In the genomic region with DNA sequence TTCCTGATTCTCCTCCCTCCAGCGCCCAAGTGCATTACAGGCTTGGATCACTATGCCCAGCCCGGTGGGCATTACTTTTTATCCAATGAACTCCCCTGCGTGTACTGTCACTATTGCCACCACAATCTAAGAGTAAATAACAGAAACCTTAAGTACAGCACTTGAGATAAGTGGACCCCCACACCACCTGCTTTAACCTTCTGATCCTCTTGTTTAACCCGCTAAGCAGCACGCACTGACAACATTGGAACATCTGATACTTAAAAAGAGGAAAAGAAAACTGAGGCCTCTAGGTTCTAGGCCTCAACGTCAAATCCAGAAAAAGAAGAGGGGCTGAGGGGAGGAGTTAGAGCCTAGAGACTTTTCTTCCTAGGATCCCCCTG, we compare ENCODE assay signal across 9 mouse cellular contexts. TPM values are rescaled to one million over a fixed set of nuclear protein-coding genes. Genes with fewer than 3 reads are reported as not detected.
A peak's percentile ranks its signal among the peaks of the same experiment; 100 is the strongest.
DNase-seq lines count a peak whose midpoint lies in the region; ATAC-seq lines count a peak whose summit lies in the region.
"Had no signal": no experiment of that assay in that cellular context is flagged by ENCODE, and none has a peak within 500 bp of the region (broad histone marks: within the 10 kb centered on the region; RNA-seq: fewer than 3 reads in every experiment).

No protein-coding gene starts in this region.

- H3K9ac ChIP-seq in kidney, embryonic 16.5 days (replicated peaks; ENCODE audit: low read length) = peak overlapping the region; percentile 74
- peak overlapping the region; percentile 76 for H3K9ac ChIP-seq in embryonic facial prominence, embryonic 15.5 days
- peak overlapping the region; percentile 69 for H3K9ac ChIP-seq in limb, embryonic 12.5 days (replicated peaks)
- H3K9ac ChIP-seq in neural tube, embryonic 11.5 days (ENCODE audit: low read length) = peak overlapping the region; percentile 65

- no peaks in the 10 kb centered on the region for H3K9me3 ChIP-seq in kidney, embryonic 16.5 days (ENCODE audit: low read length)
- H3K9me3 ChIP-seq in embryonic facial prominence, embryonic 15.5 days (replicated peaks) = no peaks in the 10 kb centered on the region
- H3K9me3 ChIP-seq in limb, embryonic 12.5 days = no peaks in the 10 kb centered on the region
- H3K9me3 ChIP-seq in neural tube, embryonic 11.5 days (ENCODE audit: control insufficient read depth, low read length) = no peaks in the 10 kb centered on the region

- DNase-seq in kidney, adult 9 months = no peak
- DNase-seq in neural tube, embryonic 11.5 days (ENCODE audit: low spot score) = no peak
- no peak for DNase-seq in gastrocnemius, postnatal 10 days
- no peak for DNase-seq in left cerebral cortex, adult 8-10 months (ENCODE audit: low spot score in 2 of 2)
- DNase-seq in adrenal gland, postnatal 25 days = no peak

- WGBS in kidney, embryonic 16.5 days = 16% methylated on average over 6 of the region's 6 CpGs
- WGBS in embryonic facial prominence, embryonic 15.5 days = 12% methylated on average over 6 of the region's 6 CpGs
- 27% methylated on average over 6 of the region's 6 CpGs for WGBS in limb, embryonic 12.5 days
- WGBS in neural tube, embryonic 11.5 days = 28% methylated on average over 6 of the region's 6 CpGs

- peak overlapping the region; percentile 92 for H3K27ac ChIP-seq in kidney, embryonic 16.5 days (ENCODE audit: low read length)
- H3K27ac ChIP-seq in embryonic facial prominence, embryonic 15.5 days (replicated peaks) = peak overlapping the region; percentile 92
- peak overlapping the region; percentile 91 for H3K27ac ChIP-seq in limb, embryonic 12.5 days
- H3K27ac ChIP-seq in neural tube, embryonic 11.5 days (ENCODE audit: low read depth, low read length) = peak overlapping the region; percentile 49; the same call in 1 of the 2 replicates

- H3K4me1 ChIP-seq in kidney, embryonic 16.5 days (ENCODE audit: insufficient read depth, low read length) = peaks cover 20% of the 10 kb centered on the region
- peaks cover 17% of the 10 kb centered on the region for H3K4me1 ChIP-seq in embryonic facial prominence, embryonic 15.5 days
- peaks cover 15% of the 10 kb centered on the region for H3K4me1 ChIP-seq in limb, embryonic 12.5 days (replicated peaks)
- peaks cover 3% of the 10 kb centered on the region; the same call in 1 of the 2 replicates for H3K4me1 ChIP-seq in neural tube, embryonic 11.5 days (ENCODE audit: control insufficient read depth, insufficient read depth, low read length)

- no peaks in the 10 kb centered on the region for H3K27me3 ChIP-seq in kidney, embryonic 16.5 days (ENCODE audit: insufficient read depth, low read length)
- H3K27me3 ChIP-seq in embryonic facial prominence, embryonic 15.5 days = no peaks in the 10 kb centered on the region
- H3K27me3 ChIP-seq in limb, embryonic 12.5 days = no peaks in the 10 kb centered on the region
- no peaks in the 10 kb centered on the region for H3K27me3 ChIP-seq in neural tube, embryonic 11.5 days (ENCODE audit: control insufficient read depth, insufficient read depth, low read length)

- H3K4me2 ChIP-seq in kidney, embryonic 16.5 days (replicated peaks; ENCODE audit: low read depth, low read length) = peak overlapping the region; percentile 77
- peak overlapping the region; percentile 49 for H3K4me2 ChIP-seq in embryonic facial prominence, embryonic 15.5 days (replicated peaks)
- peak overlapping the region; percentile 73 for H3K4me2 ChIP-seq in limb, embryonic 12.5 days
- H3K4me2 ChIP-seq in neural tube, embryonic 11.5 days (ENCODE audit: low read depth) = peak overlapping the region; percentile 56

- peak overlapping the region; percentile 88 for H3K4me3 ChIP-seq in kidney, embryonic 16.5 days (ENCODE audit: low read length)
- peak overlapping the region; percentile 84 for H3K4me3 ChIP-seq in embryonic facial prominence, embryonic 15.5 days (replicated peaks)
- peak overlapping the region; percentile 73 for H3K4me3 ChIP-seq in limb, embryonic 12.5 days (replicated peaks)
- H3K4me3 ChIP-seq in neural tube, embryonic 11.5 days (ENCODE audit: low read depth, low read length) = peak overlapping the region; percentile 66

- ATAC-seq in kidney, embryonic 16.5 days (ENCODE audit: low FRiP score, low TSS enrichment) = no peak
- no peak for ATAC-seq in embryonic facial prominence, embryonic 15.5 days (ENCODE audit: insufficient number of reproducible peaks, low FRiP score, low TSS enrichment, low read depth)
- peak; percentile 17; the same call in 1 of the 2 replicates for ATAC-seq in limb, embryonic 12.5 days (ENCODE audit: insufficient number of reproducible peaks, insufficient read depth, low FRiP score, low TSS enrichment, low read depth)
- no peak for ATAC-seq in neural tube, embryonic 11.5 days (ENCODE audit: insufficient read depth, low FRiP score, low TSS enrichment)

- H3K36me3 ChIP-seq in kidney, embryonic 16.5 days (ENCODE audit: insufficient read depth, low read length) = peaks cover 25% of the 10 kb centered on the region
- H3K36me3 ChIP-seq in embryonic facial prominence, embryonic 15.5 days = peaks cover 28% of the 10 kb centered on the region
- H3K36me3 ChIP-seq in limb, embryonic 12.5 days = peaks cover 26% of the 10 kb centered on the region
- peaks cover 11% of the 10 kb centered on the region for H3K36me3 ChIP-seq in neural tube, embryonic 11.5 days (ENCODE audit: control insufficient read depth, insufficient read depth, low read length)

RNA-seq across cellular contexts. Expression of gene Zfyve19, which starts 0.5 kb away (rescaled TPM):
- polyA plus RNA-seq in kidney, embryonic 16.5 days (2015; fragmentation: Nextera tagmentation; extraction: Ambion mirVana) = 64.1 and 67.2 TPM in 2 replicates
- 54.1 and 61.4 TPM in 2 replicates for polyA plus RNA-seq in embryonic facial prominence, embryonic 15.5 days (2015; fragmentation: Nextera tagmentation; extraction: Ambion mirVana)
- polyA plus RNA-seq in limb, embryonic 12.5 days (2016; fragmentation: Nextera tagmentation; extraction: Ambion mirVana) = 52.5 and 56.7 TPM in 2 replicates
- polyA plus RNA-seq in neural tube, embryonic 11.5 days (2014; fragmentation: Nextera tagmentation; extraction: Ambion mirVana) = 43.0 and 52.5 TPM in 2 replicates
- 10 to 100 TPM; 13.6 to 21.8 TPM for total RNA-seq in gastrocnemius, postnatal 10 days (2021)
- 10 to 100 TPM; 29.3 to 44.8 (median 35.4) TPM for total RNA-seq in left cerebral cortex, adult 8-10 months (2022)
- 42.3 and 45.0 TPM in 2 replicates for total RNA-seq in adrenal gland, postnatal 25 days (2021)

RNA-seq across cellular contexts. Expression of gene Dnajc17, which starts 0.6 kb away (rescaled TPM):
- polyA plus RNA-seq in kidney, embryonic 16.5 days (2015; fragmentation: Nextera tagmentation; extraction: Ambion mirVana) = 21.0 and 21.6 TPM in 2 replicates
- 19.0 and 21.7 TPM in 2 replicates for polyA plus RNA-seq in embryonic facial prominence, embryonic 15.5 days (2015; fragmentation: Nextera tagmentation; extraction: Ambion mirVana)
- polyA plus RNA-seq in limb, embryonic 12.5 days (2016; fragmentation: Nextera tagmentation; extraction: Ambion mirVana) = 29.2 and 29.6 TPM in 2 replicates
- 19.4 and 20.3 TPM in 2 replicates for polyA plus RNA-seq in neural tube, embryonic 11.5 days (2014; fragmentation: Nextera tagmentation; extraction: Ambion mirVana)
- 10 to 100 TPM; 11.8 to 11.9 TPM for total RNA-seq in gastrocnemius, postnatal 10 days (2021)
- total RNA-seq in left cerebral cortex, adult 8-10 months (2022) = 10 to 100 TPM; 15.9 to 21.6 (median 19.1) TPM
- 18.0 and 18.4 TPM in 2 replicates for total RNA-seq in adrenal gland, postnatal 25 days (2021)

RNA-seq across cellular contexts. Expression of gene Ppp1r14d, which starts 21.8 kb away (rescaled TPM):
- 1.0 and 1.2 TPM in 2 replicates for polyA plus RNA-seq in kidney, embryonic 16.5 days (2015; fragmentation: Nextera tagmentation; extraction: Ambion mirVana)
- 0.36 and 0.37 TPM in 2 replicates for polyA plus RNA-seq in embryonic facial prominence, embryonic 15.5 days (2015; fragmentation: Nextera tagmentation; extraction: Ambion mirVana)
- not detected in 2 replicates for polyA plus RNA-seq in limb, embryonic 12.5 days (2016; fragmentation: Nextera tagmentation; extraction: Ambion mirVana)
- not detected in 2 replicates for polyA plus RNA-seq in neural tube, embryonic 11.5 days (2014; fragmentation: Nextera tagmentation; extraction: Ambion mirVana)
- total RNA-seq in gastrocnemius, postnatal 10 days (2021) = not detected
- not detected for total RNA-seq in left cerebral cortex, adult 8-10 months (2022)
- not detected in 2 replicates for total RNA-seq in adrenal gland, postnatal 25 days (2021)
- total RNA-seq: adrenal gland, adult 18-20 months had no signal

RNA-seq across cellular contexts. Expression of gene Spint1, which starts 29.2 kb away (rescaled TPM):
- polyA plus RNA-seq in kidney, embryonic 16.5 days (2015; fragmentation: Nextera tagmentation; extraction: Ambion mirVana) = 48.9 and 49.4 TPM in 2 replicates
- 29.8 and 33.0 TPM in 2 replicates for polyA plus RNA-seq in embryonic facial prominence, embryonic 15.5 days (2015; fragmentation: Nextera tagmentation; extraction: Ambion mirVana)
- 7.8 and 9.3 TPM in 2 replicates for polyA plus RNA-seq in limb, embryonic 12.5 days (2016; fragmentation: Nextera tagmentation; extraction: Ambion mirVana)
- 2.7 and 2.8 TPM in 2 replicates for polyA plus RNA-seq in neural tube, embryonic 11.5 days (2014; fragmentation: Nextera tagmentation; extraction: Ambion mirVana)
- under 1 TPM; 0.18 to 0.49 TPM for total RNA-seq in gastrocnemius, postnatal 10 days (2021)
- total RNA-seq in left cerebral cortex, adult 8-10 months (2022) = 1 to 10 TPM; 2.0 to 3.7 (median 3.2) TPM
- total RNA-seq in adrenal gland, postnatal 25 days (2021) = 4.0 and 4.6 TPM in 2 replicates

RNA-seq across cellular contexts. Expression of gene Gm14137, which starts 33.6 kb away (rescaled TPM):
- 0.56 and 0.85 TPM in 2 replicates for polyA plus RNA-seq in kidney, embryonic 16.5 days (2015; fragmentation: Nextera tagmentation; extraction: Ambion mirVana)
- polyA plus RNA-seq in embryonic facial prominence, embryonic 15.5 days (2015; fragmentation: Nextera tagmentation; extraction: Ambion mirVana) = 5.0 and 5.4 TPM in 2 replicates
- 0.44 and 0.65 TPM in 2 replicates for polyA plus RNA-seq in limb, embryonic 12.5 days (2016; fragmentation: Nextera tagmentation; extraction: Ambion mirVana)
- 0.17 and 0.20 TPM in 2 replicates for polyA plus RNA-seq in neural tube, embryonic 11.5 days (2014; fragmentation: Nextera tagmentation; extraction: Ambion mirVana)
- under 1 TPM in 1 of 2 experiments, not detected in 1; 0.16 TPM for total RNA-seq in gastrocnemius, postnatal 10 days (2021)
- under 1 TPM in 1 of 4 experiments, not detected in 3; 0.16 TPM for total RNA-seq in left cerebral cortex, adult 8-10 months (2022)
- total RNA-seq in adrenal gland, postnatal 25 days (2021) = 0.30 TPM in 1 of 2 replicates, not detected in the other
